29 mouse cellular contexts compared by ENCODE assay signal in the genomic region with DNA sequence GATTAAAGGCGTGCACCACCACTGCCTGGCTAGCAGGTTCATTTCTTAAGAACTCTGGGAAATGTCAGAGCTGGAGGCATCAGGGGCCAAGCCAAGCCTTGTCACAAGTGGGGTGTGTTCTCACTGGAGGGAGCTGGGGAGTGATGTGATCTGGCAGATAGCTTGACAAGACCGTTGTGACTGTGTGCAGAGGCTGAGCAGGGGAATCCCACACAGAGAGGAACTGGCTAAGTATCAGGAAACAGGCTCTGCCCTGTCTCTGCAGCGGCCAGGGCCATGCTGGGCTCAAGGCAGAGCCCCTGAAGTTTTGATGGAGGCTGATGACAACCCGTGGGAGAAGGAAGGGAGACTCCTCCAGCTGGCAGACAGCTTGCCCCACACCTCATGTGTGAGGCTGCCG. TPM values are rescaled to one million over a fixed set of nuclear protein-coding genes. Genes with fewer than 3 reads are reported as not detected.
DNase-seq lines count a peak whose midpoint lies in the region; ATAC-seq and TF ChIP-seq lines count a peak whose summit lies in the region.
"Had no signal": no experiment of that assay in that cellular context is flagged by ENCODE, and none has a peak within 500 bp of the region (broad histone marks: within the 10 kb centered on the region; RNA-seq: fewer than 3 reads in every experiment).

No protein-coding gene starts in this region.

- in situ Hi-C loops in CH12.LX (cut with MboI; ENCODE audit: low pct_ligation_motif_present, low pct_unique_long_range_greater_than_20kb, low sequenced_read_pairs), result no loop called here

- no peaks in the 10 kb centered on the region for H3K79me2 ChIP-seq in CH12.LX (replicated peaks; ENCODE audit: control insufficient read depth, extremely low read depth, insufficient read depth, poor library complexity, severe bottlenecking)

- TF ChIP-seq RAD21 in CH12.LX (IDR thresholded peaks at IDR 0.05; ENCODE audit: low read depth, low read length), result no peak

- no peak for TF ChIP-seq EP300 in CH12.LX (IDR thresholded peaks at IDR 0.05; ENCODE audit: low read length)

- H3K9me3 ChIP-seq in hindbrain, embryonic 15.5 days, result no peaks in the 10 kb centered on the region
- H3K9me3 ChIP-seq in hindbrain, embryonic 11.5 days (ENCODE audit: control insufficient read depth, low read length), result no peaks in the 10 kb centered on the region
- peaks cover 7% of the 10 kb centered on the region for H3K9me3 ChIP-seq in CH12.LX (replicated peaks; ENCODE audit: low read length)
- H3K9me3 ChIP-seq: forebrain, embryonic 15.5 days; kidney, embryonic 15.5 days; liver, embryonic 12.5 days; midbrain, embryonic 10.5 days; stomach, embryonic 15.5 days had no signal

- WGBS in hindbrain, embryonic 15.5 days, result 56% methylated on average over 5 of the region's 5 CpGs
- 76% methylated on average over 5 of the region's 5 CpGs for WGBS in hindbrain, embryonic 11.5 days
- WGBS in cerebellum, adult 2 months, result 25% methylated on average over 5 of the region's 5 CpGs

- no peak for TF ChIP-seq POLR2A in CH12.LX (IDR thresholded peaks at IDR 0.05; ENCODE audit: low read depth, low read length)
- no peak for TF ChIP-seq POLR2A in cerebellum, adult 2 months (IDR thresholded peaks at IDR 0.05; ENCODE audit: borderline replicate concordance, insufficient read depth, low read length)

- no peak overlapping the region for H3K27ac ChIP-seq in hindbrain, embryonic 15.5 days (replicated peaks)
- H3K27ac ChIP-seq in hindbrain, embryonic 11.5 days (ENCODE audit: low read depth, low read length), result no peak overlapping the region
- H3K27ac ChIP-seq in CH12.LX (ENCODE audit: insufficient read depth, low read depth), result no peak overlapping the region
- H3K27ac ChIP-seq in cerebellum, adult 2 months (ENCODE audit: insufficient read depth, low read length), result no peak overlapping the region
- H3K27ac ChIP-seq: forebrain, embryonic 15.5 days; kidney, embryonic 15.5 days; liver, embryonic 12.5 days; midbrain, embryonic 10.5 days; stomach, embryonic 15.5 days had no signal

- H3K36me3 ChIP-seq in hindbrain, embryonic 15.5 days, result no peaks in the 10 kb centered on the region
- H3K36me3 ChIP-seq in hindbrain, embryonic 11.5 days (ENCODE audit: control insufficient read depth, insufficient read depth, low read length), result no peaks in the 10 kb centered on the region
- H3K36me3 ChIP-seq in CH12.LX (replicated peaks in 1 of 2; ENCODE audit: control insufficient read depth in 1 of 2, insufficient read depth in 1 of 2, low read length in 1 of 2), result no peaks in the 10 kb centered on the region
- H3K36me3 ChIP-seq: forebrain, embryonic 15.5 days; kidney, embryonic 15.5 days; liver, embryonic 12.5 days; stomach, embryonic 15.5 days had no signal

- no peaks in the 10 kb centered on the region for H3K27me3 ChIP-seq in hindbrain, embryonic 15.5 days
- H3K27me3 ChIP-seq in hindbrain, embryonic 11.5 days (ENCODE audit: control insufficient read depth, insufficient read depth, low read length), result no peaks in the 10 kb centered on the region
- peaks cover 56% of the 10 kb centered on the region for H3K27me3 ChIP-seq in CH12.LX (replicated peaks)
- no peaks in the 10 kb centered on the region; the same call in 1 of the 2 replicates for H3K27me3 ChIP-seq in cerebellum, adult 2 months (ENCODE audit: control insufficient read depth, insufficient read depth, low read length)
- H3K27me3 ChIP-seq: forebrain, embryonic 15.5 days; kidney, embryonic 15.5 days; liver, embryonic 12.5 days; stomach, embryonic 15.5 days had no signal

- H3K4me3 ChIP-seq in hindbrain, embryonic 15.5 days, result no peak overlapping the region
- H3K4me3 ChIP-seq in hindbrain, embryonic 11.5 days (ENCODE audit: low read depth, low read length), result no peak overlapping the region
- H3K4me3 ChIP-seq in CH12.LX (replicated peaks in 1 of 3; ENCODE audit: low read depth in 2 of 3, low read length in 2 of 3, poor library complexity in 1 of 3), result no peak overlapping the region
- no peak overlapping the region for H3K4me3 ChIP-seq in cerebellum, adult 2 months (replicated peaks; ENCODE audit: insufficient read depth, low read depth, low read length)
- H3K4me3 ChIP-seq: forebrain, embryonic 15.5 days; kidney, embryonic 15.5 days; liver, embryonic 12.5 days; midbrain, embryonic 10.5 days; stomach, embryonic 15.5 days had no signal

- no peak for TF ChIP-seq CTCF in CH12.LX (conservative IDR thresholded peaks at IDR 0.05 in 1 of 2, IDR thresholded peaks at IDR 0.05 in 1 of 2; ENCODE audit: low read depth in 2 of 2, low read length in 2 of 2)
- TF ChIP-seq CTCF in cerebellum, adult 2 months (IDR thresholded peaks at IDR 0.05; ENCODE audit: borderline replicate concordance, insufficient read depth, low read depth, low read length), result no peak

- H3K4me2 ChIP-seq in hindbrain, embryonic 15.5 days, result no peak overlapping the region
- no peak overlapping the region for H3K4me2 ChIP-seq in hindbrain, embryonic 11.5 days (replicated peaks; ENCODE audit: low read depth, low read length)
- H3K4me2 ChIP-seq in CH12.LX (ENCODE audit: insufficient read depth, low read depth, poor library complexity, severe bottlenecking), result no peak overlapping the region
- H3K4me2 ChIP-seq: forebrain, embryonic 15.5 days; heart, embryonic 11.5 days; kidney, embryonic 15.5 days; liver, embryonic 12.5 days; stomach, embryonic 15.5 days had no signal

- peaks cover 35% of the 10 kb centered on the region for H3K4me1 ChIP-seq in hindbrain, embryonic 15.5 days (replicated peaks)
- H3K4me1 ChIP-seq in hindbrain, embryonic 11.5 days (replicated peaks; ENCODE audit: control insufficient read depth, insufficient read depth, low read length), result 0 out of 2 replicates have a peak, but pooled peaks cover 12% of the 10 kb centered on the region
- H3K4me1 ChIP-seq in CH12.LX (ENCODE audit: control insufficient read depth in 1 of 2, insufficient read depth in 2 of 2), result peaks cover 3 to 8% of the 10 kb centered on the region in 2 experiments; a peak in 2 of 4 replicates
- H3K4me1 ChIP-seq in cerebellum, adult 2 months (ENCODE audit: control insufficient read depth, insufficient read depth, low read length), result no peaks in the 10 kb centered on the region
- H3K4me1 ChIP-seq: liver, embryonic 12.5 days; stomach, embryonic 15.5 days had no signal

- ATAC-seq in hindbrain, embryonic 15.5 days (ENCODE audit: low FRiP score, low read depth), result 0 out of 2 replicates have a peak, but pooled peaks have one; percentile 24
- no peak for ATAC-seq in hindbrain, embryonic 11.5 days (ENCODE audit: low FRiP score)
- ATAC-seq: activated CD4-positive, CD25-positive, alpha-beta regulatory T cell, adult 4 months; forebrain, embryonic 15.5 days; liver, embryonic 12.5 days; liver, postnatal 0 days had no signal

- H3K9ac ChIP-seq in hindbrain, embryonic 15.5 days, result no peak overlapping the region
- no peak overlapping the region for H3K9ac ChIP-seq in hindbrain, embryonic 11.5 days (ENCODE audit: low read depth, low read length)
- H3K9ac ChIP-seq in CH12.LX (ENCODE audit: insufficient read depth, low read depth), result no peak overlapping the region
- H3K9ac ChIP-seq: forebrain, embryonic 15.5 days; kidney, embryonic 15.5 days; liver, embryonic 12.5 days; liver, postnatal 0 days; stomach, embryonic 15.5 days had no signal

- DNase-seq in hindbrain, embryonic 11.5 days (ENCODE audit: low spot score), result no peak
- peak; percentile 22 for DNase-seq in lung, postnatal 10 days
- DNase-seq in lung, postnatal 36 days, result no peak
- DNase-seq in CH12.LX (ENCODE audit: extremely low read depth) (peak; percentile 26), adipocyte (ENCODE audit: low spot score) (peak; percentile 35)
- no peak for DNase-seq in cerebellum, adult 2 months
- DNase-seq in adrenal gland, postnatal 4 days (ENCODE audit: low spot score in 2 of 2), result no peak
- DNase-seq: adrenal gland, adult 8-10 months; cerebellum, adult 18-20 months; cerebellum, postnatal 14 days; gastrocnemius, postnatal 25 days; heart, postnatal 4 days; kidney, adult 18-20 months; kidney, postnatal 25 days; liver, postnatal 0 days; lung, postnatal 14 days; retina, postnatal 1 day; right cerebral cortex, postnatal 25 days had no signal

- dilution Hi-C loops in CH12.LX (cut with MboI; ENCODE audit: extremely low pct_ligation_motif_present, extremely low pct_unique_long_range_greater_than_20kb, low sequenced_read_pairs), result no loop called here

TF ChIP-seq in CH12.LX, 34 proteins besides CTCF, POLR2A, EP300 and RAD21:
- no peak for TF ChIP-seq ZNF384 (IDR thresholded peaks at IDR 0.05; ENCODE audit: low read depth, low read length)
- no peak for TF ChIP-seq ZMIZ1 (IDR thresholded peaks at IDR 0.05; ENCODE audit: low read depth, low read length)
- TF ChIP-seq SIN3A (IDR thresholded peaks at IDR 0.05; ENCODE audit: low read length), result no peak
- no peak for TF ChIP-seq TBP (conservative IDR thresholded peaks at IDR 0.05; ENCODE audit: low read depth, low read length)
- TF ChIP-seq GABPA (IDR thresholded peaks at IDR 0.05; ENCODE audit: insufficient replicate concordance, low read depth, low read length), result no peak
- no peak for TF ChIP-seq RCOR1 (conservative IDR thresholded peaks at IDR 0.05; ENCODE audit: low read depth, low read length)
- no peak for TF ChIP-seq UBTF (IDR thresholded peaks at IDR 0.05; ENCODE audit: low read depth, low read length)
- TF ChIP-seq ZC3H11A (IDR thresholded peaks at IDR 0.05; ENCODE audit: low read depth, low read length), result no peak
- TF ChIP-seq JUN (IDR thresholded peaks at IDR 0.05; ENCODE audit: insufficient read depth, low read depth, low read length), result no peak
- TF ChIP-seq MAFK (IDR thresholded peaks at IDR 0.05; ENCODE audit: insufficient replicate concordance, low read length), result no peak
- no peak for TF ChIP-seq KAT2A (IDR thresholded peaks at IDR 0.05; ENCODE audit: insufficient replicate concordance, low read length)
- TF ChIP-seq ETS1 (conservative IDR thresholded peaks at IDR 0.05; ENCODE audit: low read depth, low read length), result no peak
TF ChIP-seq in CH12.LX: peak in this region for 0.

RNA-seq across cellular contexts. Expression of a gene that starts 11.8 kb away (rescaled TPM):
- 67.7 and 81.1 TPM in 2 replicates for polyA plus RNA-seq in hindbrain, embryonic 15.5 days (2015; fragmentation: Nextera tagmentation; extraction: Ambion mirVana)
- polyA plus RNA-seq in hindbrain, embryonic 11.5 days (2014; fragmentation: Nextera tagmentation; extraction: Ambion mirVana), result 28.6 and 30.7 TPM in 2 replicates
- not detected in 2 replicates for total RNA-seq in CH12.LX (2012; rRNA removed)
- total RNA-seq in CH12.LX (2014; rRNA removed), result not detected in 2 replicates
- polyA plus RNA-seq in CH12.LX (2012; ENCODE audit: insufficient read length, low read depth), result not detected in 2 replicates
- 24.5 and 25.6 TPM in 2 replicates for polyA plus RNA-seq in cerebellum, adult 2 months (2012; rRNA removed)
- 10 to 100 TPM in 1 of 2 experiments, 1 to 10 TPM in 1; 8.9 to 12.1 TPM for total RNA-seq in adrenal gland, postnatal 4 days (2021)
- total RNA-seq: gastrocnemius, adult 18-20 months; megakaryocyte progenitor cell, adult 5-6 weeks; monocyte, adult 5-6 weeks had no signal
- polyA plus RNA-seq: activated CD4-positive, CD25-positive, alpha-beta regulatory T cell, adult 4 months; liver, postnatal 0 days had no signal

Comparison
In these comparisons a context has a peak if more than half of its experiments do, and no peak if none do; other contexts are left out.
1. DNase-seq: peak in lung, postnatal 10 days (single experiment), CH12.LX (single experiment) and adipocyte (single experiment); none in hindbrain, embryonic 11.5 days (single experiment), lung, postnatal 36 days (single experiment), cerebellum, adult 2 months (0 of 2) and adrenal gland, postnatal 4 days (0 of 2).
2. RNA of a gene that starts 11.8 kb away (polyA plus RNA-seq): 67.7 to 81.1 TPM in hindbrain, embryonic 15.5 days, 28.6 to 30.7 TPM in hindbrain, embryonic 11.5 days and 24.5 to 25.6 TPM in cerebellum, adult 2 months; not detected in CH12.LX; every median in the first group is over 10 times any median in the second.